Comparison of ENCODE assay signal across 34 mouse cellular contexts in the genomic region with DNA sequence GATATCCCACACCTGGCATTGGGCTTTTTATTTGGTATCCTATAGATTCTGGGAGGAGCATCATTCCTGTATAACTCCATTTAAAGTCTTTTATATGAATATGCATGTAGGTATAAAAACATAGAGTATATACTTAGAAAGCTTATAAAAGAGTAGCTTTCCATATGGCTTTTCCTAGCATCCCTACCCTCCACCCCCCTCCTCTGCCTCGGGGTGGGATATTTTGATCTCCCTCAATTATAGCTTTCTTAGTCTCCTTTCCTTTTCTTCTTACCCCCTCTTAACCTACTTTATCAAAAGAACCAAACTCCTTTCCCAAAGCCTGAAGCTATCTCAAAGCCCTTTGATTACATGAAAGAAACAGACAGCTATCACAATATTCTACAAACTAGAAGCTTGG. TPM values are rescaled to one million over a fixed set of nuclear protein-coding genes. Genes with fewer than 3 reads are reported as not detected.
"Had no signal": no experiment of that assay in that cellular context is flagged by ENCODE, and none has a peak within 500 bp of the region (broad histone marks: within the 10 kb centered on the region; RNA-seq: fewer than 3 reads in every experiment).

No protein-coding gene starts in this region.

- DNase-seq: left cerebral cortex, postnatal 4 days; liver; liver, embryonic 13.5 days; liver, postnatal 0 days; lung, adult 18-20 months; lung, adult 2 months; lung, embryonic 14.5 days; lung, postnatal 10 days; lung, postnatal 14 days; lung, postnatal 36 days; lung, postnatal 4 days; midbrain, embryonic 14.5 days had no signal

- H3K9ac ChIP-seq: limb, embryonic 12.5 days; limb, embryonic 13.5 days; limb, embryonic 15.5 days; liver, embryonic 12.5 days; liver, embryonic 13.5 days; liver, embryonic 14.5 days; liver, embryonic 15.5 days; liver, postnatal 0 days; lung, embryonic 14.5 days; lung, embryonic 15.5 days; midbrain, embryonic 12.5 days; midbrain, embryonic 13.5 days; midbrain, embryonic 15.5 days; neural tube, embryonic 12.5 days had no signal

- H3K27ac ChIP-seq: limb, embryonic 10.5 days; limb, embryonic 12.5 days; limb, embryonic 13.5 days; limb, embryonic 15.5 days; liver, embryonic 12.5 days; liver, embryonic 13.5 days; liver, embryonic 14.5 days; liver, embryonic 15.5 days; lung, embryonic 15.5 days; macrophage; midbrain, embryonic 10.5 days; midbrain, embryonic 12.5 days; midbrain, embryonic 13.5 days; midbrain, embryonic 15.5 days; neural tube, embryonic 12.5 days had no signal

- ATAC-seq: liver, embryonic 12.5 days; liver, postnatal 0 days; lung, postnatal 0 days; midbrain, embryonic 13.5 days; midbrain, embryonic 15.5 days; midbrain, embryonic 16.5 days had no signal

- H3K4me1 ChIP-seq: liver, embryonic 12.5 days; liver, embryonic 13.5 days; liver, embryonic 15.5 days; megakaryocyte, embryonic 14.5 days had no signal

- H3K4me2 ChIP-seq: limb, embryonic 12.5 days; limb, embryonic 13.5 days; limb, embryonic 15.5 days; liver, embryonic 11.5 days; liver, embryonic 12.5 days; liver, embryonic 13.5 days; liver, embryonic 15.5 days; lung, embryonic 14.5 days; lung, embryonic 15.5 days; midbrain, embryonic 11.5 days; midbrain, embryonic 12.5 days; midbrain, embryonic 13.5 days; midbrain, embryonic 15.5 days; neural tube, embryonic 12.5 days had no signal

- H3K36me3 ChIP-seq: limb, embryonic 10.5 days; limb, embryonic 12.5 days; limb, embryonic 13.5 days; limb, embryonic 15.5 days; liver, embryonic 12.5 days; liver, embryonic 13.5 days; liver, embryonic 15.5 days; lung, embryonic 15.5 days; midbrain, embryonic 10.5 days; midbrain, embryonic 12.5 days; midbrain, embryonic 13.5 days; midbrain, embryonic 15.5 days; neural tube, embryonic 12.5 days had no signal

- H3K9me3 ChIP-seq: limb, embryonic 10.5 days; limb, embryonic 12.5 days; limb, embryonic 13.5 days; limb, embryonic 15.5 days; liver, embryonic 12.5 days; liver, embryonic 13.5 days; liver, embryonic 15.5 days; lung, embryonic 15.5 days; megakaryocyte, embryonic 14.5 days; midbrain, embryonic 10.5 days; midbrain, embryonic 12.5 days; midbrain, embryonic 13.5 days; midbrain, embryonic 15.5 days; neural tube, embryonic 12.5 days had no signal

- H3K27me3 ChIP-seq: limb, embryonic 12.5 days; limb, embryonic 13.5 days; limb, embryonic 15.5 days; liver, embryonic 12.5 days; liver, embryonic 13.5 days; liver, embryonic 15.5 days; lung, embryonic 15.5 days; midbrain, embryonic 12.5 days; midbrain, embryonic 13.5 days; midbrain, embryonic 15.5 days; neural tube, embryonic 12.5 days had no signal

- H3K4me3 ChIP-seq: limb, embryonic 10.5 days; limb, embryonic 12.5 days; limb, embryonic 13.5 days; limb, embryonic 15.5 days; liver, embryonic 12.5 days; liver, embryonic 13.5 days; liver, embryonic 15.5 days; lung, embryonic 15.5 days; megakaryocyte, embryonic 14.5 days; midbrain, embryonic 10.5 days; midbrain, embryonic 12.5 days; midbrain, embryonic 13.5 days; midbrain, embryonic 15.5 days; myocyte; neural tube, embryonic 12.5 days had no signal

RNA-seq across cellular contexts. Expression of gene Boc, which starts 47.9 kb away (rescaled TPM):
- total RNA-seq: megakaryocyte-erythroid progenitor cell, adult 5-6 weeks; monocyte, adult 5-6 weeks had no signal
